Mouse (Mus musculus): Measurements from ENCODE around the gene Emc6.

DNA sequence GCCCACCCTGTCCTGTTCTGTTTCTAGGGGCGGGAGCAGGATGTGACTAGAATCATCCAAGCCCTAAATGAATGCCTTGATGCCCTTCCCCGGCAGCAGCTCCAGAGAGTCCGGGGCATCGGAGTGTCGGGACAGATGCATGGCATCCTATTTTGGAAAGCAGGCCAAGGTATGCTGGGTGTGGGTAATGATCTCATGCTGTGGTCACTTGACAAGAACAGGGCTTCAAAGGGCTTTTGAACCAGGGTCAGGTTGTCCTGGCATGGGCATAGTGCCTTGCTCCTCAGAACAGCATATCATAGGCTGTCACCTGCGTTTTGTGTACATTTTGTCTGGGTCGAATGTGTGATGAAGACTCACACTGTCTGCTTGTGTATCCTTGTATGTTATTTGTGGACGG is 27.1 kb upstream of the Emc6 start:
- TF ChIP-seq CTCF (IDR thresholded peaks at IDR 0.05; ENCODE audit: low read depth): no peak
- no peak for TF ChIP-seq EP300 (IDR thresholded peaks at IDR 0.05; ENCODE audit: low read depth)

Data from heart, postnatal 0 days (tissue).